Mouse (Mus musculus) CD4-positive, CD25-positive, alpha-beta regulatory T cell, adult 4 months (primary cell): Measurements from ENCODE around the gene Mospd3. TPM values are rescaled to one million over a fixed set of nuclear protein-coding genes. Genes with fewer than 3 reads are reported as not detected.
"Not testable (repeated sequence)": the region's sequence is repeated elsewhere in the genome, so short reads cannot be mapped to it uniquely, and the experiment has no call there.

ENCODE experiments used
- ATAC-seq: one replicate; pipeline ENCODE4 v1.8.0; 2017
- polyA plus RNA-seq, 2 experiments: library from polyadenylated mRNA; unstranded; fragments of 100-300 nt; shearing (Covaris generic); gene quantifications; one replicate each; pipeline ENCODE4 v1.2.1; 2017

The Mospd3 gene
- polyA plus RNA-seq, 2 experiments from 2014 or later = 27.3 to 28.8 TPM

DNA sequence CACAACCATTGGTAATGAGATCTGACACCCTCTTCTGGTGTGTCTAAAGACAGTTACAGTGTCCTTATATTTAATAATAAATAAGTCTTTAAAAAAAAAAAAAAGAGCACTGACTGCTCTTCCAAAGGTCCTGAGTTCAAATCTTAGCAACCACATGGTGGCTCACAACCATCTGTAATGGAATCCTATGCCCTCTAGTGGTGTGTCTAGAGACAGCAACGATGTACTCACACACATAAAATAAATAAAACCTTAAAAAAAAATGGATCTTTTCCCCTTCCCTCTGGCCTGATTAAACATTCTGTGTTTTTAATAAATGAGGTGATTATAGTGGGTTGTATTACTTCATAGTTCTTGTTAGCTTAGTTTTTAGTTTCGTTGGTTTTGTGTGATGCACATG, 14.1 kb upstream of the Mospd3 start:
- not testable (repeated sequence) for ATAC-seq

GRCm38 (mm10) chr5:137613550-137613949, 12.7 kb upstream of the Mospd3 start, which contains the start of gene Pcolce:
Gene Pcolce (minus strand): TSS chr5:137613784.
- no peak for ATAC-seq

DNA sequence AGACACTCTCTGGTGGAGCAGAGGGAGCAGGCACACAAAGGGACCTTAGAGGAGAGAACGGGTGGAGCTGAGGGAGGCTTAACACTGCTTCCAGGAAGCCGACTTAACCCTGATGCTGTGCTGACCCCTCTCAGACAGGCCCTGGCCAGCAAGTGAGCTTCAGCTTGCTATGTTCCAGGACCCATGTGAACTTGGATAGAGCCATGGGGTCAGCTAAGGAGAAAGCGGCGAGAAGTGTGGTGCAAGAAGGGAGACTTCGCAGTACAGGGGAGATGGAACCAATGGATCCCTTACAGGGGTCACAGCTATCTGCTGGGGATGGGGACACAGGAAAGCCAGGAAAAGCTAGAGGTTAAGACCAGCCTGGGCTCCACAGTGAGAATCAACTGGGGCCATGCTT, 12.2 kb upstream of the Mospd3 start:
- no peak for ATAC-seq

DNA sequence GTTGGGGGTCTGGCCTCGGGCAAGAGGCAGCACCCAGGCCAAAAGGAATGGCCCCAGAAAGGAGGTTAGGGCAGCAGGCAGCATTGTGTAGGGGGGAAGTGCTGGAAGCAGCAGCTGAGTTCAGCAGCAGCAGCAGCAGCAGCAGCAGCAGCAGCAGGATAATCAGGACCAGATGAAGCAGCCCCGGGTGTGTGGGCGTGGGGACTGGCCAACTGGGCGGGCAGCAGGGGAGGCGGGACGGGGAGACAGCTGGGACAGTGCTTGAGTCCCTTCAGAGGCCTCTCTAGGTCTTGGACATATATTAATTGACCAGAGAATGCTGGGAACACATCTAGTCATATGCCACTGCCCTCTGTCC, 10.4 kb upstream of the Mospd3 start:
- ATAC-seq = no peak

GRCm38 (mm10) chr5:137610548-137611244, 9.8 kb upstream of the Mospd3 start:
- no peak for ATAC-seq

- ATAC-seq = no peak
These were observed 9.2 kb upstream of the Mospd3 start for GRCm38 (mm10) chr5:137610056-137610455.

DNA sequence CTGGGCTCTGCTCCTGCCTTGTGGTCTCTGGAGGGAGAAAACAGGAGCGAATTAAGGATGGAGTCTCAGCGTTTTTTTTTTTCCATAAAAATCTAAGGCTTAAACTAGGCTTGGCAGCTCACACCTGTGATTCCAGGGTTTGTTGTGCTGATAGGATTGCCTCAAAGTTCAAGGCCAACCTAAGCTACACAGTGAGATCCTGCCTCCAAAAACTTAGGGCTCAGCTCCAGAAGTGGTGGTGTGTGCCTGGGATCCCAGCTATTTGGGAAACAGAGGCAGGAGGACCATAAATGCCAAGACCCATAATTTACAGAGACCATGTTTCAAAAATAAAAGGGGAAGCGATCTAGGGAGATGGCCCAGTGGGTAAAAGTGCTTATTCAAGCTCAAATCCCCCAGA, 8.4 kb upstream of the Mospd3 start:
- ATAC-seq = no peak

GRCm38 (mm10) chr5:137608654-137609190, 7.9 kb upstream of the Mospd3 start:
- ATAC-seq = no peak

GRCm38 (mm10) chr5:137607860-137608653, 7.2 kb upstream of the Mospd3 start:
- no peak for ATAC-seq

DNA sequence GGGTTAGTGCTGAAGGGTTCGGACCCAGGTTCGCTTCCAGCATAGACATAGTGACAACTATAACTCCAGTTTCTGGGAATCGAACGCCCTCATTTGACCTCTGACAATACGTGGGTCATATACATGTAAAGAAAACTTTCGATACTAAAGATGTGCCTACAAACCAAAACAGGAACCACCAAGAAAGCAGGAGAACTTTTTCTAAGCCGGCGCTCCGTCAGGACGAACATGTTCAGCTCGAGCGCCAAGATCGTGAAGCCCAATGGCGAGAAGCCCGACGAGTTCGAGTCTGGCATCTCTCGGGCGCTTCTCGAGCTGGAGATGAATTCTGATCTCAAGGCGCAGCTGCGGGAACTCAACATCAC, 489 bp upstream of the Mospd3 start:
- ATAC-seq = no peak

DNA sequence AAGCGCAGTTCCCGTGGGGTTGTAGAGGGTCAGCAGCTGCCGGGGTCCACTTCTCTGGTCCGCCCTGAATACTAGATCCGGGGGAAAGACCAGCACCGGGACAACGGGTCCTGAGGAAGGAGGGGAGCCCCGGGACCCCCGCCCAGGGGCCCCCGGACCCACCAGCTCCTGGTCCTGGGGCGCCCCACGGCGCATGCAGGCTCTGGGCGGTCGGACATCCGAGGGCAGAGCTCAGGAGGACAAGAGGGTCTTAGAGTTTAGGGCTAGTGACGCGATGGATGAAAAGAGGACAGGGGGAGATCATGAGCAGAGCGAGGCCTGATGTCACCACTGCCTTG, 608 bp downstream of the Mospd3 start:
- ATAC-seq = no peak

- no peak for ATAC-seq
These were observed 1.3 kb downstream of the Mospd3 start for GRCm38 (mm10) chr5:137599600-137599999.

- ATAC-seq = no peak
These were observed 2.6 kb downstream of the Mospd3 start for GRCm38 (mm10) chr5:137598100-137598826.

DNA sequence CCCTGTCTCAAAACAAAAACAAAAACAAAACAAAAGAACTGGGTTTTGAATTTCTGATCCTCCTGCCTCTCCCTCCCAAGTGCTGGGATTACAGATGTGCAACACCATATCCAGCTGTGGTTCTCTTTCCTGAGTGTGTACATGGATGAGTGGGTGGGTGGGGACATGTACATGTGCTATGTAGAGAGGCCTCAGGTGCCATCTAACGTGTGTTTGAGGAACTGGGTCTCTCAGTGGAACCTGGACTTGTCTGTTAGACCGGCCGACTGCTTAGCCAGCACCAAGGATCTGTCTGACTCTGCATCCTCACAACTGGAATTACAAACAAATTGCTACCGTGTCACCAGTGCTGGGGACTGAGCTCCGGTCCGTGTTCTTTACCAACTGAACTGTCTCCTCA, 3.2 kb downstream of the Mospd3 start:
- no peak for ATAC-seq

- no peak for ATAC-seq
These were observed 4.1 kb downstream of the Mospd3 start for GRCm38 (mm10) chr5:137596601-137597261.

DNA sequence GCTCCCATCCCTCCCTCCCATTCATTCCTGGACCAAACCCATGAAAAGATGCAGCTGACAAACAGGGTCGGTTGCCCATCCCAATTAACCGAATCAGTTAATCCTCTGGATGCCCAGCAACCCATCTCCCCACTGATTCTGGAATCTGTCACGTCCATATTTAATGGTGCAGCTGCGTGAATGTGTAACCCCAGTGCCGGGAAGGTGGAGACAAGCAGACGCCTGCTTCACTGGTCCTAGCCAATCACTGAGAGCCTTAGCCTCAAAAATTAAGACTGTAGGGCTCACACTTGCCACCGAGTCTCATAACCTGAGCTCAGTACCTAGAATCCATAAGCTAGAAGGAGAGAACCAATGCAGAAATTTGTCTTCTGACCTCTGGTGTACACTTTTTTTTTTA, 4.9 kb downstream of the Mospd3 start:
- ATAC-seq = no peak

GRCm38 (mm10) chr5:137590507-137590906, 10.4 kb downstream of the Mospd3 start:
- ATAC-seq = no peak

DNA sequence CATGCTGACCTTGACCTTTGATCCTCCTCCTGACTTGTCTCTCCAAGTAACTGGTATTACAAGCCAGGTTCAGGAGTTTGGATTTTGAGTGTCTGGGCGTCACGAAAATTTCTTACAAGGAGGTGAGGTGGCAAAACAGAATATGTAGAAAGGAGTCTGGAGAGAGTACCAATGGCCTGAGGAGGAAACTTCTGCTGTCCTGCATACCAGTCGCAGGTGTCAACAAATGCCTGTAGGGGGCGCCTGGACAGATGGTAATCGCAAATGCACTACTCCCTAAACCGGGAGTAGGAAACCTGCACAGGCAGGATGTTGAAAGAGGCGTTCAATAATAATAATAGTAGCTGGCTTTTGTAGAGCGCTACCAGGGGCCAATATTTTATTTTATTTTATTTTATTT, 15.9 kb downstream of the Mospd3 start:
- peak; percentile 60 for ATAC-seq

DNA sequence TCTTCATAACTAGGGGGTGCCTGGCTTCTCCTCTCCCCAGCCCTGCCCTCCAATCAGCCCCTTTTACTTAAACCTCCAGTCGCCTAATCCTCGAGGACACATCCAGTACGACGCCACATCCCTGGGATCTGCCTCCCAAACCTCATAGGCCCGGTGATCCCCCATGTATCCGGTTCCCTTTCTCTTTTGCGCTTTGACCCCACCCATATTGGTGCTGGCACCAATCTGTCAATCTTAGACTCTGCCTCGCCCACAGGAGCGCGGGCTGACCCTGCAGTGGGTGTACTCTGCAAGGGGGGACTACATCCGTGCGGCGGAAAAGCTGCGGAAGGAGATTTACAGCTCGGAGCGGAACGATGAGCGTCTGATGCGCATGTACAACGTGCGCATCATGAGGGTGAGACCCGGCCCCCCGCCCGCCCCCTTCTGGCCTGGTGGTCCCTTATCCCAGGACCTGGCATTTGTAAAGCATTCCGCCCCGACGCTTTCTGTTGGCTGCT, 17.1 kb downstream of the Mospd3 start:
- ATAC-seq = no peak

- no peak for ATAC-seq
These were observed 18.2 kb downstream of the Mospd3 start for GRCm38 (mm10) chr5:137582702-137583101.

- no peak for ATAC-seq
These were observed 20.6 kb downstream of the Mospd3 start for GRCm38 (mm10) chr5:137580246-137580645.

- ATAC-seq = no peak
These were observed 26.4 kb downstream of the Mospd3 start for GRCm38 (mm10) chr5:137574470-137574901.
